Mouse (Mus musculus): ENCODE measurements around the gene Btbd35f17. TPM values are rescaled to one million over a fixed set of nuclear protein-coding genes. Genes with fewer than 3 reads are reported as not detected.
"Not testable (repeated sequence)": the region's sequence is repeated elsewhere in the genome, so short reads cannot be mapped to it uniquely, and the experiment has no call there.

Gene Btbd35f17
- total RNA-seq (2021): not detected

- not testable (repeated sequence) for DNase-seq
These were observed at the start of gene Btbd35f17 for GRCm38 (mm10) chrX:4370336-4370735. Gene Btbd35f17 (plus strand): TSS chrX:4370636.

Other genes starting within 250 kb of the Btbd35f17 start
- not detected for gene Btbd35f28, start 174.1 kb upstream of the Btbd35f17 start, total RNA-seq (2021)
- not detected for gene Btbd35f20, start 79.4 kb upstream of the Btbd35f17 start, total RNA-seq (2021)

Data from layer of hippocampus, postnatal 36 days (tissue).